Mouse (Mus musculus): Measurements from ENCODE around the gene Hipk4. TPM values are rescaled to one million over a fixed set of nuclear protein-coding genes. Genes with fewer than 3 reads are reported as not detected.
A peak's percentile ranks its signal among the peaks of the same experiment; 100 is the strongest.
"Not testable (repeated sequence)": the region's sequence is repeated elsewhere in the genome, so short reads cannot be mapped to it uniquely, and the experiment has no call there.

Gene Hipk4
- total RNA-seq, 2 experiments from 2014 or later, result 0.18 TPM; not detected in 1

GRCm38 (mm10) chr7:27493022-27493421 is 30.0 kb upstream of the Hipk4 start:
- no peak for DNase-seq (ENCODE audit: low spot score in 2 of 2)
- intact Hi-C loops (cut with DNase I), result no loop called here

- intact Hi-C loops (cut with DNase I), result no loop called here
Measured at GRCm38 (mm10) chr7:27493450-27493849, 29.6 kb upstream of the Hipk4 start.

GRCm38 (mm10) chr7:27494659-27495367 is 28.3 kb upstream of the Hipk4 start:
- DNase-seq (ENCODE audit: low spot score in 2 of 2); intact Hi-C loops (cut with DNase I): not testable (repeated sequence)

More at GRCm38 (mm10) chr7:27493450-27493849, 29.6 kb upstream of the Hipk4 start:
- DNase-seq (ENCODE audit: low spot score in 2 of 2), result no peak

GRCm38 (mm10) chr7:27499036-27499435 is 24.0 kb upstream of the Hipk4 start, which contains the start of gene Prx:
Gene Prx (plus strand): TSS chr7:27499324.
- DNase-seq (ENCODE audit: low spot score in 2 of 2), result no peak
- intact Hi-C loops (cut with DNase I), result no loop called here

- intact Hi-C loops (cut with DNase I), result no loop called here
- DNase-seq (ENCODE audit: low spot score in 2 of 2), result no peak
Measured at GRCm38 (mm10) chr7:27501620-27502019, 21.4 kb upstream of the Hipk4 start.

- intact Hi-C loops (cut with DNase I), result loop anchor here (5.0 kb wide), 1 partner anchor 170 kb away; the partner anchor contains the start of gene Ltbp4
- no peak for DNase-seq (ENCODE audit: low spot score in 2 of 2)
Measured at GRCm38 (mm10) chr7:27506765-27507370, 16.2 kb upstream of the Hipk4 start.

- intact Hi-C loops (cut with DNase I), result loop anchor here (5.0 kb wide), 1 partner anchor 171 kb away; the partner anchor contains the start of gene Ltbp4
- DNase-seq (ENCODE audit: low spot score in 2 of 2), result peak; percentile 85 to 95
Measured at GRCm38 (mm10) chr7:27507711-27508647, 15.1 kb upstream of the Hipk4 start.

GRCm38 (mm10) chr7:27508648-27509005 is 14.4 kb upstream of the Hipk4 start:
- peak in 1 of 2 experiments; percentile 62 for DNase-seq (ENCODE audit: low spot score in 2 of 2)
- intact Hi-C loops (cut with DNase I), result loop anchor here (5.0 kb wide), 1 partner anchor 171 kb away; the partner anchor contains the start of gene Ltbp4

GRCm38 (mm10) chr7:27510809-27511208 is 12.3 kb upstream of the Hipk4 start:
- intact Hi-C loops (cut with DNase I), result no loop called here
- DNase-seq (ENCODE audit: low spot score in 2 of 2), result no peak

GRCm38 (mm10) chr7:27514961-27515360 is 8.1 kb upstream of the Hipk4 start:
- intact Hi-C loops (cut with DNase I), result no loop called here

GRCm38 (mm10) chr7:27518314-27518713 is 4.8 kb upstream of the Hipk4 start:
- intact Hi-C loops (cut with DNase I), result no loop called here
- no peak for DNase-seq (ENCODE audit: low spot score in 2 of 2)

More at GRCm38 (mm10) chr7:27514961-27515360, 8.1 kb upstream of the Hipk4 start:
- DNase-seq (ENCODE audit: low spot score in 2 of 2), result no peak

- no peak for DNase-seq (ENCODE audit: low spot score in 2 of 2)
- intact Hi-C loops (cut with DNase I), result no loop called here
Measured at GRCm38 (mm10) chr7:27520104-27520503, 3.0 kb upstream of the Hipk4 start.

GRCm38 (mm10) chr7:27520599-27520998 is 2.5 kb upstream of the Hipk4 start:
- intact Hi-C loops (cut with DNase I), result no loop called here
- DNase-seq (ENCODE audit: low spot score in 2 of 2), result no peak

- intact Hi-C loops (cut with DNase I), result no loop called here
- no peak for DNase-seq (ENCODE audit: low spot score in 2 of 2)
Measured at GRCm38 (mm10) chr7:27523805-27524204, 738 bp downstream of the Hipk4 start.

GRCm38 (mm10) chr7:27526039-27526827 is 3.2 kb downstream of the Hipk4 start:
- peak; percentile 80 to 85 for DNase-seq (ENCODE audit: low spot score in 2 of 2)
- intact Hi-C loops (cut with DNase I), result loop anchor here (5.0 kb wide), 1 partner anchor 189 kb away; the partner anchor contains the start of gene Ltbp4

- intact Hi-C loops (cut with DNase I), result loop anchor here (5.0 kb wide), 1 partner anchor 192 kb away; the partner anchor contains the start of gene Ltbp4
- DNase-seq (ENCODE audit: low spot score in 2 of 2), result no peak
Measured at GRCm38 (mm10) chr7:27529070-27529469, 6.0 kb downstream of the Hipk4 start.

- DNase-seq (ENCODE audit: low spot score in 2 of 2), result no peak
- intact Hi-C loops (cut with DNase I), result no loop called here
Measured at GRCm38 (mm10) chr7:27530937-27531336, 7.9 kb downstream of the Hipk4 start.

GRCm38 (mm10) chr7:27531707-27532106 is 8.6 kb downstream of the Hipk4 start:
- intact Hi-C loops (cut with DNase I), result no loop called here
- DNase-seq (ENCODE audit: low spot score in 2 of 2), result no peak

GRCm38 (mm10) chr7:27532480-27533050 is 9.5 kb downstream of the Hipk4 start:
- intact Hi-C loops (cut with DNase I), result no loop called here
- no peak for DNase-seq (ENCODE audit: low spot score in 2 of 2)
